ENCODE assay signal across 8 mouse cellular contexts in genomic region chr11:97884601-97885185, GRCm38 (mm10). TPM values are rescaled to one million over a fixed set of nuclear protein-coding genes. Genes with fewer than 3 reads are reported as not detected.
DNase-seq lines count a peak whose midpoint lies in the region; ATAC-seq and TF ChIP-seq lines count a peak whose summit lies in the region.

No protein-coding gene starts in this region.

- H3K36me3 ChIP-seq in erythroblast, embryonic 14.5 days (ENCODE audit: control insufficient read depth): no peaks in the 10 kb centered on the region
- no peaks in the 10 kb centered on the region for H3K36me3 ChIP-seq in thymus, adult 2 months (ENCODE audit: control insufficient read depth, insufficient read depth, low read length)
- H3K36me3 ChIP-seq in liver, embryonic 11.5 days (ENCODE audit: control insufficient read depth, insufficient read depth, low read length): no peaks in the 10 kb centered on the region

- no peak for DNase-seq in thymus, adult 2 months
- no peak for DNase-seq in thymus, postnatal 10 days (ENCODE audit: low spot score in 2 of 2)
- DNase-seq in liver, embryonic 11.5 days (ENCODE audit: low spot score): no peak
- no peak for DNase-seq in adrenal gland, postnatal 10 days
- no peak for DNase-seq in layer of hippocampus, postnatal 14 days (ENCODE audit: low spot score in 2 of 2)
- no peak for DNase-seq in cerebellum, postnatal 4 days (ENCODE audit: low spot score in 2 of 2)

- no peak for TF ChIP-seq CTCF in thymus, adult 2 months (IDR thresholded peaks at IDR 0.05; ENCODE audit: borderline replicate concordance, control insufficient read depth, extremely low read depth, insufficient read depth, low read length, poor library complexity)

- TF ChIP-seq POLR2A in thymus, adult 2 months (IDR thresholded peaks at IDR 0.05; ENCODE audit: control insufficient read depth, extremely low read depth, insufficient read depth, low read length, poor library complexity): no peak

- WGBS in thymus, adult 2 months: 38% methylated on average over 7 of the region's 7 CpGs
- WGBS in liver, embryonic 11.5 days: 28% methylated on average over 7 of the region's 7 CpGs

- peaks cover 27% of the 10 kb centered on the region for H3K4me1 ChIP-seq in erythroblast, embryonic 14.5 days (ENCODE audit: control insufficient read depth)
- H3K4me1 ChIP-seq in thymus, adult 2 months (replicated peaks; ENCODE audit: control insufficient read depth, insufficient read depth, low read length): no peaks in the 10 kb centered on the region; the same call in 1 of the 2 replicates
- H3K4me1 ChIP-seq in liver, embryonic 11.5 days (replicated peaks; ENCODE audit: control insufficient read depth, insufficient read depth, low read length): peaks cover 3% of the 10 kb centered on the region

- no peaks in the 10 kb centered on the region for H3K27me3 ChIP-seq in erythroblast, embryonic 14.5 days (ENCODE audit: control insufficient read depth)
- H3K27me3 ChIP-seq in thymus, adult 2 months (ENCODE audit: control insufficient read depth, insufficient read depth, low read length): no peaks in the 10 kb centered on the region
- no peaks in the 10 kb centered on the region for H3K27me3 ChIP-seq in liver, embryonic 11.5 days (replicated peaks; ENCODE audit: control insufficient read depth, insufficient read depth, low read length)

- H3K9me3 ChIP-seq in erythroblast, embryonic 14.5 days (ENCODE audit: control insufficient read depth, low read length): no peaks in the 10 kb centered on the region
- H3K9me3 ChIP-seq in liver, embryonic 11.5 days (ENCODE audit: control insufficient read depth, low read length): no peaks in the 10 kb centered on the region

- peak overlapping the region; percentile 72 for H3K4me2 ChIP-seq in liver, embryonic 11.5 days

- no peak overlapping the region; the same call in 1 of the 2 replicates for H3K27ac ChIP-seq in thymus, adult 2 months (ENCODE audit: control insufficient read depth, insufficient read depth, low read length)
- H3K27ac ChIP-seq in liver, embryonic 11.5 days (ENCODE audit: low read depth, low read length): peak overlapping the region; percentile 74

- no peak for ATAC-seq in erythroblast, adult 5-6 weeks (replicated peaks; ENCODE audit: low FRiP score, poor library complexity, severe bottlenecking)
- no peak for ATAC-seq in liver, embryonic 11.5 days (replicated peaks; ENCODE audit: low FRiP score)

- peak overlapping the region; percentile 54 for H3K9ac ChIP-seq in liver, embryonic 11.5 days (ENCODE audit: low read depth, low read length)

- peak overlapping the region; percentile 85 for H3K4me3 ChIP-seq in erythroblast, embryonic 14.5 days (replicated peaks)
- peak overlapping the region; percentile 85 for H3K4me3 ChIP-seq in thymus, adult 2 months (ENCODE audit: control insufficient read depth, insufficient read depth, low read length)
- peak overlapping the region; percentile 61 for H3K4me3 ChIP-seq in liver, embryonic 11.5 days (ENCODE audit: low read depth, low read length)

RNA-seq across cellular contexts. Expression of gene Fbxo47, which starts 0.7 kb away (rescaled TPM):
- polyA plus RNA-seq in erythroblast, embryonic 14.5 days (2012): not detected in 2 replicates
- total RNA-seq in erythroblast, adult 5-6 weeks (2015; ENCODE audit: low replicate concordance): not detected in 2 replicates
- 0.84 and 0.85 TPM in 2 replicates for total RNA-seq in erythroblast, adult 5-6 weeks (2017; ENCODE audit: low replicate concordance)
- polyA plus RNA-seq in thymus, adult 2 months (2012; rRNA removed): 0.19 and 0.28 TPM in 2 replicates
- polyA plus RNA-seq in liver, embryonic 11.5 days (2014; fragmentation: Nextera tagmentation; extraction: Ambion mirVana): 1.1 TPM in 2 replicates
- 1 to 10 TPM in 1 of 2 experiments, under 1 TPM in 1; 0.69 to 1.3 TPM for total RNA-seq in adrenal gland, postnatal 10 days (2021)
- total RNA-seq in layer of hippocampus, postnatal 14 days (2021): under 1 TPM; 0.41 to 0.50 TPM

RNA-seq across cellular contexts. Expression of gene B230217C12Rik, which starts 44.1 kb away (rescaled TPM):
- polyA plus RNA-seq in erythroblast, embryonic 14.5 days (2012): not detected in 2 replicates
- total RNA-seq in erythroblast, adult 5-6 weeks (2015; ENCODE audit: low replicate concordance): 2.1 TPM in 1 of 2 replicates, not detected in the other
- not detected in 2 replicates for total RNA-seq in erythroblast, adult 5-6 weeks (2017; ENCODE audit: low replicate concordance)
- 4.7 and 6.2 TPM in 2 replicates for polyA plus RNA-seq in thymus, adult 2 months (2012; rRNA removed)
- 3.7 and 5.4 TPM in 2 replicates for polyA plus RNA-seq in liver, embryonic 11.5 days (2014; fragmentation: Nextera tagmentation; extraction: Ambion mirVana)
- total RNA-seq in adrenal gland, postnatal 10 days (2021): 1 to 10 TPM; 2.0 to 3.1 TPM
- 10 to 100 TPM; 44.2 to 49.6 TPM for total RNA-seq in layer of hippocampus, postnatal 14 days (2021)

Comparison
In these comparisons a context has a peak if more than half of its experiments do, and no peak if none do; other contexts are left out.
1. RNA of gene B230217C12Rik, which starts 44.1 kb away (total RNA-seq): 44.2 to 49.6 TPM in layer of hippocampus, postnatal 14 days; 2.0 to 3.1 TPM in adrenal gland, postnatal 10 days and 2.1 TPM in erythroblast, adult 5-6 weeks; every median in the first group is over 10 times any median in the second.
2. Peak in every context shown above with its lines, with median percentiles within 50 percentile points of each other: H3K4me3 ChIP-seq.